Mouse (Mus musculus) right cerebral cortex, postnatal 25 days (tissue): ENCODE data around the gene Ugt1a1.
"Not testable (repeated sequence)": the region's sequence is repeated elsewhere in the genome, so short reads cannot be mapped to it uniquely, and the experiment has no call there.

Experiments used
- DNase-seq: peaks from one replicate; pipeline ENCODE4 v3.0.0; 2022

The Ugt1a1 gene

GRCm38 (mm10) chr1:88211812-88212211 is at the start of gene Ugt1a1:
Gene Ugt1a1, plus strand, starts transcription at chr1:88211959.
- DNase-seq, result no peak

GRCm38 (mm10) chr1:88165711-88166110 is 46.0 kb upstream of the Ugt1a1 start, which contains the start of gene Ugt1a5:
Gene Ugt1a5, plus strand, starts transcription at chr1:88166012.
- no peak for DNase-seq

GRCm38 (mm10) chr1:88172190-88172589 is 39.6 kb upstream of the Ugt1a1 start:
- not testable (repeated sequence) for DNase-seq

GRCm38 (mm10) chr1:88179657-88180056 is 32.1 kb upstream of the Ugt1a1 start:
- no peak for DNase-seq

- DNase-seq, result no peak
Measured at GRCm38 (mm10) chr1:88186325-88186935, 25.3 kb upstream of the Ugt1a1 start.

- no peak for DNase-seq
Measured at GRCm38 (mm10) chr1:88192136-88192535, 19.6 kb upstream of the Ugt1a1 start.

- DNase-seq, result no peak
Measured at GRCm38 (mm10) chr1:88195687-88196086, 16.1 kb upstream of the Ugt1a1 start.

GRCm38 (mm10) chr1:88197443-88197842 is 14.3 kb upstream of the Ugt1a1 start:
- DNase-seq, result no peak

GRCm38 (mm10) chr1:88199996-88200395 is 11.8 kb upstream of the Ugt1a1 start:
- DNase-seq, result no peak

- no peak for DNase-seq
Measured at GRCm38 (mm10) chr1:88200456-88200855, 11.3 kb upstream of the Ugt1a1 start, which contains the start of gene Ugt1a2. Gene Ugt1a2, plus strand, starts transcription at chr1:88200601.

- DNase-seq, result peak; percentile 89
Measured at GRCm38 (mm10) chr1:88205294-88205922, 6.4 kb upstream of the Ugt1a1 start, which contains the start of gene Dnajb3. Gene Dnajb3, minus strand, starts transcription at chr1:88205782.

GRCm38 (mm10) chr1:88206843-88207479 is 4.8 kb upstream of the Ugt1a1 start:
- no peak for DNase-seq

GRCm38 (mm10) chr1:88212341-88213045 is 734 bp downstream of the Ugt1a1 start:
- no peak for DNase-seq

- DNase-seq, result no peak
Measured at GRCm38 (mm10) chr1:88213061-88213460, 1.3 kb downstream of the Ugt1a1 start.

- DNase-seq, result no peak
Measured at GRCm38 (mm10) chr1:88213766-88214461, 2.2 kb downstream of the Ugt1a1 start.

- no peak for DNase-seq
Measured at GRCm38 (mm10) chr1:88214462-88214952, 2.7 kb downstream of the Ugt1a1 start.

GRCm38 (mm10) chr1:88215466-88216380 is 4.0 kb downstream of the Ugt1a1 start:
- no peak for DNase-seq

GRCm38 (mm10) chr1:88216551-88216950 is 4.8 kb downstream of the Ugt1a1 start:
- DNase-seq, result no peak

GRCm38 (mm10) chr1:88217144-88217543 is 5.4 kb downstream of the Ugt1a1 start:
- DNase-seq, result no peak

GRCm38 (mm10) chr1:88217576-88217975 is 5.8 kb downstream of the Ugt1a1 start:
- DNase-seq, result no peak

GRCm38 (mm10) chr1:88218051-88218450 is 6.3 kb downstream of the Ugt1a1 start:
- no peak for DNase-seq
